Mouse (Mus musculus): ENCODE results near the gene BC037034. TPM values are rescaled to one million over a fixed set of nuclear protein-coding genes. Genes with fewer than 3 reads are reported as not detected.

Gene BC037034
- polyA plus RNA-seq, 1 experiment from 2014 or later, result 5.8 TPM

DNA sequence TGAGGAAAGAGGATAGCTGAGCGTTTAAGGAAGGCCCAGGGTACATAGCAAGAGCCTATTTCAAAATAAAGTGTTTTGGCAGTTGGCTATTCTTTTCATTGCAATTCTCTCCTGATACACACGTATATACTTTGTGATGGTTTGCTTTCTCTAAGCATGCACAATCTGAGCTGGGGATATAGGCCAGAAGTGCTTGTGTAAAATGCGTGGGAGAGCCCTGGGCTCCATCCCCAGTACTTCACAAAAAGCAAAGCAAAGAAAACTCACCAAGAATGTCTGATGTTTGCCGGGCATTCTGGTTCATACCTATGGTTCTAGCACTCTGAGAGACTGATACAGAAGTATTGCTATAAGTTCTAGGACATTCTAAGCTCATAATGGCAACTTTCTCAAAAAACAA, 5.1 kb upstream of the BC037034 start:
- 75% methylated on average over 4 of the region's 4 CpGs for WGBS

GRCm38 (mm10) chr5:138267114-138267513, 3.3 kb upstream of the BC037034 start:
- Histone ChIP-seq H3K4me3 (ENCODE audit: low read depth, low read length) (no peak overlapping the region), H3K4me2 (ENCODE audit: low read depth, low read length) (no peak overlapping the region), H3K9me3 (ENCODE audit: control insufficient read depth, low read length) (no peaks in the 10 kb centered on the region), H3K4me1 (ENCODE audit: control insufficient read depth, insufficient read depth, low read length) (peaks cover 18% of the 10 kb centered on the region), H3K27ac (replicated peaks; ENCODE audit: low read depth, low read length) (no peak overlapping the region), H3K27me3 (replicated peaks; ENCODE audit: control insufficient read depth, insufficient read depth, low read length) (no peaks in the 10 kb centered on the region), H3K9ac (ENCODE audit: low read depth, low read length) (no peak overlapping the region), H3K36me3 (ENCODE audit: control insufficient read depth, insufficient read depth, low read length) (peaks cover 14% of the 10 kb centered on the region)
- DNase-seq (ENCODE audit: low spot score) (no peak), ATAC-seq (ENCODE audit: low read depth) (no peak)
- 81% methylated on average over 3 of the region's 3 CpGs for WGBS

More for the DNA sequence above, 5.1 kb upstream of the BC037034 start:
- H3K36me3 ChIP-seq (ENCODE audit: control insufficient read depth, insufficient read depth, low read length), result peaks cover 12% of the 10 kb centered on the region; the same call in 1 of the 2 replicates
- no peaks in the 10 kb centered on the region for H3K27me3 ChIP-seq (replicated peaks; ENCODE audit: control insufficient read depth, insufficient read depth, low read length)
- H3K9me3 ChIP-seq (ENCODE audit: control insufficient read depth, low read length), result no peaks in the 10 kb centered on the region
- DNase-seq (ENCODE audit: low spot score), result no peak
- no peak overlapping the region for H3K4me2 ChIP-seq (ENCODE audit: low read depth, low read length)
- peaks cover 9% of the 10 kb centered on the region for H3K4me1 ChIP-seq (ENCODE audit: control insufficient read depth, insufficient read depth, low read length)
- no peak overlapping the region for H3K4me3 ChIP-seq (ENCODE audit: low read depth, low read length)
- H3K27ac ChIP-seq (replicated peaks; ENCODE audit: low read depth, low read length), result no peak overlapping the region
- no peak for ATAC-seq (ENCODE audit: low read depth)
- no peak overlapping the region for H3K9ac ChIP-seq (ENCODE audit: low read depth, low read length)

- Histone ChIP-seq H3K27me3 (replicated peaks; ENCODE audit: control insufficient read depth, insufficient read depth, low read length) (no peaks in the 10 kb centered on the region), H3K4me3 (ENCODE audit: low read depth, low read length) (no peak overlapping the region), H3K9me3 (ENCODE audit: control insufficient read depth, low read length) (no peaks in the 10 kb centered on the region), H3K9ac (ENCODE audit: low read depth, low read length) (no peak overlapping the region), H3K36me3 (ENCODE audit: control insufficient read depth, insufficient read depth, low read length) (peaks cover 29% of the 10 kb centered on the region), H3K4me1 (ENCODE audit: control insufficient read depth, insufficient read depth, low read length) (peaks cover 14% of the 10 kb centered on the region), H3K4me2 (ENCODE audit: low read depth, low read length) (no peak overlapping the region), H3K27ac (replicated peaks; ENCODE audit: low read depth, low read length) (no peak overlapping the region)
- WGBS, result 97% methylated on average over 4 of the region's 4 CpGs
- ATAC-seq (ENCODE audit: low read depth) (no peak), DNase-seq (ENCODE audit: low spot score) (no peak)
These were observed 1.9 kb upstream of the BC037034 start for GRCm38 (mm10) chr5:138265712-138266111.

DNA sequence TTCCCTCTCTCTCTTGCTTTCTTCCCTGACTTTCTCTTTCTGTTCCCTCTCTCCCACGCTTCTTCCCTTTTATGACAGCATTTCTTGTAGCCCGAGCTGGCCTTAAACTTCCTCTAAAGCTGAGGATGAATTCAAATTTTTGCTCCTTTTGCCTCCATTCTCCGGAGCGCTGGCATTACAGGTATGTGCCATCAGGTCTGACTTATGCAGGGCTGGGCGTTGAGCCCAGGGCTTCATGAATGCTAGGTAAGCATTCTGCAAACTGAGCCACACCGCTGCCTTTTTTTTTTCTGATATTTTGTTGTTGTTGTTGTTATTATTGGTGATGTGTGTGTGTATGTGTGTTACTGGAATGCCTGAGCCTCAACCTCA, 360 bp upstream of the BC037034 start:
- Histone ChIP-seq H3K9ac (ENCODE audit: low read depth, low read length) (peak overlapping the region; percentile 92), H3K4me1 (ENCODE audit: control insufficient read depth, insufficient read depth, low read length) (peaks cover 14% of the 10 kb centered on the region), H3K4me3 (ENCODE audit: low read depth, low read length) (peak overlapping the region; percentile 98), H3K9me3 (ENCODE audit: control insufficient read depth, low read length) (no peaks in the 10 kb centered on the region), H3K4me2 (ENCODE audit: low read depth, low read length) (peak overlapping the region; percentile 94), H3K36me3 (ENCODE audit: control insufficient read depth, insufficient read depth, low read length) (peaks cover 44% of the 10 kb centered on the region), H3K27me3 (replicated peaks; ENCODE audit: control insufficient read depth, insufficient read depth, low read length) (no peaks in the 10 kb centered on the region), H3K27ac (replicated peaks; ENCODE audit: low read depth, low read length) (peak overlapping the region; percentile 75)
- 12% methylated on average over 6 of the region's 6 CpGs for WGBS
- ATAC-seq (ENCODE audit: low read depth) (no peak), DNase-seq (ENCODE audit: low spot score) (no peak)

- 60% methylated on average over 18 of the region's 18 CpGs for WGBS
- no peak for DNase-seq (ENCODE audit: low spot score)
- no peaks in the 10 kb centered on the region for H3K9me3 ChIP-seq (ENCODE audit: control insufficient read depth, low read length)
- peak overlapping the region; percentile 98 for H3K4me3 ChIP-seq (ENCODE audit: low read depth, low read length)
- H3K4me1 ChIP-seq (ENCODE audit: control insufficient read depth, insufficient read depth, low read length), result peaks cover 14% of the 10 kb centered on the region
- H3K27me3 ChIP-seq (replicated peaks; ENCODE audit: control insufficient read depth, insufficient read depth, low read length), result no peaks in the 10 kb centered on the region
- ATAC-seq (ENCODE audit: low read depth), result no peak
- peaks cover 48% of the 10 kb centered on the region for H3K36me3 ChIP-seq (ENCODE audit: control insufficient read depth, insufficient read depth, low read length)
- no peak overlapping the region for H3K27ac ChIP-seq (replicated peaks; ENCODE audit: low read depth, low read length)
- H3K9ac ChIP-seq (ENCODE audit: low read depth, low read length), result peak overlapping the region; percentile 92
- H3K4me2 ChIP-seq (ENCODE audit: low read depth, low read length), result peak overlapping the region; percentile 94
These were observed 1.1 kb downstream of the BC037034 start for GRCm38 (mm10) chr5:138262582-138263240.

DNA sequence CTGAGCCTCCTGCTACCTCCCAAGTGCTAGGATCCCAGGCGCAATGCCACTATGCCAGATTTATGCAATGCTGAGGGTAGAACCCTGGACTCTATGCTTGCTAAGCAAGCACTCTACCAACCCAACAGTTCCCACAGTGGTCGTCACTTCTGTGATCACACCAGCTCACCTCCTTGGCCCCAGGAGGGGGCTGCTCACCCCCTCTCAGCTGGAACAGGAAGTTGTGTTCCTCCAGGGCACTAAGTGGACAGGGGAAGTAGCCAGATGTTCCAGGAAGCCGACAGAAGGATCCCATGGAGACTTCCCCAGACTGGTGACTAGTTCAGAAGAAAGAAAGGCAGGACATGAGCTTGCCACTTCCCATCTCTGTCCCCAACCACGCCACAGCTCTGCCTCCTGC, 1.8 kb downstream of the BC037034 start:
- 62% methylated on average over 4 of the region's 4 CpGs for WGBS
- 0 out of 2 replicates have a peak overlapping the region, but pooled peaks have one; percentile 92 for H3K9ac ChIP-seq (ENCODE audit: low read depth, low read length)
- no peaks in the 10 kb centered on the region for H3K9me3 ChIP-seq (ENCODE audit: control insufficient read depth, low read length)
- peaks cover 51% of the 10 kb centered on the region for H3K36me3 ChIP-seq (ENCODE audit: control insufficient read depth, insufficient read depth, low read length)
- H3K4me1 ChIP-seq (ENCODE audit: control insufficient read depth, insufficient read depth, low read length), result peaks cover 14% of the 10 kb centered on the region
- DNase-seq (ENCODE audit: low spot score) (no peak), ATAC-seq (ENCODE audit: low read depth) (no peak)
- no peak overlapping the region for H3K4me3 ChIP-seq (ENCODE audit: low read depth, low read length)
- no peak overlapping the region for H3K27ac ChIP-seq (replicated peaks; ENCODE audit: low read depth, low read length)
- no peaks in the 10 kb centered on the region for H3K27me3 ChIP-seq (replicated peaks; ENCODE audit: control insufficient read depth, insufficient read depth, low read length)
- H3K4me2 ChIP-seq (ENCODE audit: low read depth, low read length), result peak overlapping the region; percentile 94; the same call in 1 of the 2 replicates

DNA sequence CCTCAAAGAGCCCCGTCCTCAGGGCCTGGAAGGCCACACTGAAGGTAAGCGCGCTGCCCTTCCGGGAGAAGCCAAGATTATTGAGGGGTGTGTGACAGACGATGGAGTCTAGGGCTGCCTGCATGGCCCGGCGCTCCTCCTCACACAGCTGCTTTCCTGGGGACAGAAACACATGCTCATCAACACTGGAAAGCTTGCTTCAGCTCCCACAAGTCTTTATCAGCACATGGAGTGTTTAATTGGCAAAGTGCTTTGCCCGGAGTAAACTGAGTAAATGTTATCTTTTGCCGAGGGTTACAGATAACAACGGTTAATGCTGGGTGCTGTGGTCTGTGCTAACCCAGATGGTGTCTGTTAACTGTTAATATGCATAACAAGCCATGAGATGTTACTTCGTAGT, 3.0 kb downstream of the BC037034 start:
- no peak overlapping the region for H3K9ac ChIP-seq (ENCODE audit: low read depth, low read length)
- no peak overlapping the region for H3K4me2 ChIP-seq (ENCODE audit: low read depth, low read length)
- ATAC-seq (ENCODE audit: low read depth), result no peak
- H3K27me3 ChIP-seq (replicated peaks; ENCODE audit: control insufficient read depth, insufficient read depth, low read length), result no peaks in the 10 kb centered on the region
- H3K9me3 ChIP-seq (ENCODE audit: control insufficient read depth, low read length), result no peaks in the 10 kb centered on the region
- peaks cover 17% of the 10 kb centered on the region for H3K4me1 ChIP-seq (ENCODE audit: control insufficient read depth, insufficient read depth, low read length)
- H3K27ac ChIP-seq (replicated peaks; ENCODE audit: low read depth, low read length), result no peak overlapping the region
- no peak overlapping the region for H3K4me3 ChIP-seq (ENCODE audit: low read depth, low read length)
- no peak for DNase-seq (ENCODE audit: low spot score)
- WGBS, result 89% methylated on average over 11 of the region's 11 CpGs
- H3K36me3 ChIP-seq (ENCODE audit: control insufficient read depth, insufficient read depth, low read length), result peaks cover 43% of the 10 kb centered on the region

DNA sequence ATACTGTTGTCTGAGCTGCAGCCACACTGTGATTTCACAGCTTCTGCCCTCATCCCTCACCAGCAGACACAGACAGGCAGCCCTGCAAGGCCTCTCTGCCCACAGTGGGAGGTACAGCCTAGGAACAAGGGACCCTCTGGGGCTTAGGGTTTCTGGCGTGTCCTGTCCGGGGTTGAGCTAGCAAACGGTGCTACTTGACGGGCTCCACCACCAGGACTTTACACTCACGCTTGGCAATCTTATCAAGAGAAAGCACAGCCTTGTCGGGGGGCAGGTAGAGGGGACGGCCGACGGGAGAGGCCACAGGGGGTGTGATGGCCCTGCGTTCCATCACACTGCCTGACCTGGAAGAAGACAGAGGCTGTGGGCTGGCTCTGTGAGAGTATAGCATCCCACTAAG, 3.8 kb downstream of the BC037034 start:
- H3K9me3 ChIP-seq (ENCODE audit: control insufficient read depth, low read length), result no peaks in the 10 kb centered on the region
- H3K36me3 ChIP-seq (ENCODE audit: control insufficient read depth, insufficient read depth, low read length), result peaks cover 39% of the 10 kb centered on the region
- no peak overlapping the region for H3K4me2 ChIP-seq (ENCODE audit: low read depth, low read length)
- DNase-seq (ENCODE audit: low spot score), result no peak
- ATAC-seq (ENCODE audit: low read depth), result no peak
- H3K4me1 ChIP-seq (ENCODE audit: control insufficient read depth, insufficient read depth, low read length), result peaks cover 18% of the 10 kb centered on the region
- H3K4me3 ChIP-seq (ENCODE audit: low read depth, low read length), result no peak overlapping the region
- H3K27ac ChIP-seq (replicated peaks; ENCODE audit: low read depth, low read length), result no peak overlapping the region
- 77% methylated on average over 10 of the region's 10 CpGs for WGBS
- H3K27me3 ChIP-seq (replicated peaks; ENCODE audit: control insufficient read depth, insufficient read depth, low read length), result no peaks in the 10 kb centered on the region
- H3K9ac ChIP-seq (ENCODE audit: low read depth, low read length), result no peak overlapping the region

DNA sequence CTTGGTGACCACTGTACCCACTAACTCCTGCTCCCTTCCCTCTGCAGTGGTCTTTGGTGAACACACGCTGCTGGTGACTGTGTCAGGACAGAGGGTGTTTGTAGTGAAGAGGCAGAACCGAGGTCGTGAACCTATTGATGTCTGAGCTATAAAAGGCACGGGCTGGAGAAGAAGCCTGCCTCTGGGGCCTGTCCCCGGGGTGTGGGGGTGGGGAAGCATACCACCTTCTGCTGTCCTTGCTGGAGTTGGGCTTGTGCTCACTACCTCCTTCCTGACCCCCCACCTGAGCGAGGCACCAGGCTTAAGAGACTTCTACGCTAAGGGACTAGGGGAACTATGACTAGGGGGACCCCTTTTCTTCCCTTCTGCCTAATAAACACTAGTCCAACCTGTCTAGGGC, 4.8 kb downstream of the BC037034 start:
- Histone ChIP-seq H3K4me1 (ENCODE audit: control insufficient read depth, insufficient read depth, low read length) (peaks cover 17% of the 10 kb centered on the region), H3K9me3 (ENCODE audit: control insufficient read depth, low read length) (no peaks in the 10 kb centered on the region), H3K4me2 (ENCODE audit: low read depth, low read length) (no peak overlapping the region), H3K4me3 (ENCODE audit: low read depth, low read length) (no peak overlapping the region), H3K27ac (replicated peaks; ENCODE audit: low read depth, low read length) (no peak overlapping the region), H3K36me3 (ENCODE audit: control insufficient read depth, insufficient read depth, low read length) (peaks cover 39% of the 10 kb centered on the region), H3K9ac (ENCODE audit: low read depth, low read length) (no peak overlapping the region), H3K27me3 (replicated peaks; ENCODE audit: control insufficient read depth, insufficient read depth, low read length) (no peaks in the 10 kb centered on the region)
- WGBS, result 63% methylated on average over 7 of the region's 7 CpGs
- no peak for ATAC-seq (ENCODE audit: low read depth)
- DNase-seq (ENCODE audit: low spot score), result no peak
